Mouse (Mus musculus) lung, embryonic 16.5 days (tissue): Measurements from ENCODE around the gene Clcf1. TPM values are rescaled to one million over a fixed set of nuclear protein-coding genes. Genes with fewer than 3 reads are reported as not detected.

Experiments used
- ATAC-seq: fragments of 200-750 bp; cut with Nextera tagmentation; 2 replicates; pipeline ENCODE4 v1.8.0; 2017; ENCODE audit warnings: low read depth, mild to moderate bottlenecking, moderate library complexity
- H3K27ac ChIP-seq: fragments of 300-500 bp; sonication (generic); 2 replicates; pipeline ENCODE4 v1.5.1; 2014; ENCODE audit warnings: mild to moderate bottlenecking, control low read depth, low read length
- H3K27me3 ChIP-seq: fragments of 300-500 bp; sonication (generic); 2 replicates; pipeline ENCODE4 v1.6.1; 2014; ENCODE audit warnings: low read depth, low read length, mixed read lengths; ENCODE audit not compliant: control insufficient read depth, insufficient read depth
- H3K36me3 ChIP-seq: fragments of 300-500 bp; sonication (generic); 2 replicates; pipeline ENCODE4 v1.6.1; 2014; ENCODE audit warnings: low read length; ENCODE audit not compliant: control insufficient read depth, insufficient read depth
- H3K4me1 ChIP-seq: fragments of 300-500 bp; sonication (generic); replicated peaks from 2 replicates; pipeline ENCODE4 v1.6.1; 2014; ENCODE audit warnings: low read length, mixed read lengths; ENCODE audit not compliant: control insufficient read depth, insufficient read depth
- H3K4me2 ChIP-seq: fragments of 300-500 bp; sonication (generic); 2 replicates; pipeline ENCODE4 v1.6.1; 2014; ENCODE audit warnings: low read depth, low read length, control low read depth
- H3K4me3 ChIP-seq: fragments of 300-500 bp; sonication (generic); 2 replicates; pipeline ENCODE4 v1.5.1; 2014; ENCODE audit warnings: mild to moderate bottlenecking, low read length, control low read depth
- H3K9ac ChIP-seq: fragments of 300-500 bp; sonication (generic); 2 replicates; pipeline ENCODE4 v1.6.1; 2014; ENCODE audit warnings: low read length, control low read depth
- H3K9me3 ChIP-seq: fragments of 300-500 bp; sonication (generic); 2 replicates; pipeline ENCODE4 v1.6.1; 2016; ENCODE audit warnings: low read length; ENCODE audit not compliant: control insufficient read depth
- WGBS: fragments of 180-500 bp; shearing (Covaris S2); extraction: QIAGEN DNeasy Blood & Tissue Kit; methylation state at CpG from one replicate; pipeline ENCODE4 v1.1.7; 2014; 5-methylcytosine and 5-hydroxymethylcytosine counted together
- polyA plus RNA-seq: library from polyadenylated mRNA; unstranded; fragments of >200 nt; fragmentation: Nextera tagmentation; extraction: Ambion mirVana; gene quantifications from 2 replicates; pipeline ENCODE4 v1.2.1, GENCODE M21; 2015

Gene Clcf1
- polyA plus RNA-seq, 1 experiment from 2014 or later: 4.8 TPM

- H3K9me3 ChIP-seq: no peaks in the 10 kb centered on the region
- H3K4me3 ChIP-seq: peak within 1 kb of the TSS; percentile 84
- peak; percentile 85 for ATAC-seq
- peak within 1 kb of the TSS; percentile 76 for H3K27ac ChIP-seq
- H3K9ac ChIP-seq: peak within 1 kb of the TSS; percentile 92
- H3K4me2 ChIP-seq: peak within 1 kb of the TSS; percentile 99
- H3K36me3 ChIP-seq: peaks cover 14% of the 10 kb centered on the region
- WGBS: under 1% methylated on average over 34 of the region's 34 CpGs
- peaks cover 20% of the 10 kb centered on the region for H3K4me1 ChIP-seq
- peaks cover 4% of the 10 kb centered on the region; the same call in 1 of the 2 replicates for H3K27me3 ChIP-seq
These were observed 12.6 kb upstream of the Clcf1 start, which contains the start of gene Rad9a for GRCm38 (mm10) chr19:4201291-4201909. Gene Rad9a (minus strand): TSS chr19:4201662.

GRCm38 (mm10) chr19:4202149-4202548 lies 11.9 kb upstream of the Clcf1 start:
- 23% methylated on average over 7 of the region's 7 CpGs for WGBS
- no peak for ATAC-seq

GRCm38 (mm10) chr19:4203148-4203547 lies 10.9 kb upstream of the Clcf1 start:
- Histone ChIP-seq H3K4me2 (no peak overlapping the region), H3K27ac (peak overlapping the region; percentile 66; the same call in 1 of the 2 replicates), H3K36me3 (peaks cover 4% of the 10 kb centered on the region; the same call in 1 of the 2 replicates), H3K4me3 (no peak overlapping the region), H3K9me3 (no peaks in the 10 kb centered on the region), H3K9ac (0 out of 2 replicates have a peak overlapping the region, but pooled peaks have one; percentile 11), H3K4me1 (peaks cover 20% of the 10 kb centered on the region), H3K27me3 (peaks cover 6% of the 10 kb centered on the region)
- 64% methylated on average over 3 of the region's 3 CpGs for WGBS
- no peak for ATAC-seq

More at GRCm38 (mm10) chr19:4202149-4202548, 11.9 kb upstream of the Clcf1 start:
- peak overlapping the region; percentile 45; the same call in 1 of the 2 replicates for H3K27ac ChIP-seq
- H3K36me3 ChIP-seq: peaks cover 9% of the 10 kb centered on the region
- H3K4me2 ChIP-seq: peak overlapping the region; percentile 99
- H3K4me3 ChIP-seq: peak overlapping the region; percentile 84
- peaks cover 20% of the 10 kb centered on the region for H3K4me1 ChIP-seq
- H3K9me3 ChIP-seq: no peaks in the 10 kb centered on the region
- H3K9ac ChIP-seq: peak overlapping the region; percentile 86
- peaks cover 6% of the 10 kb centered on the region for H3K27me3 ChIP-seq

- Histone ChIP-seq H3K27me3 (peaks cover 6% of the 10 kb centered on the region), H3K4me3 (no peak overlapping the region), H3K9me3 (no peaks in the 10 kb centered on the region), H3K4me1 (peaks cover 20% of the 10 kb centered on the region), H3K27ac (peak overlapping the region; percentile 66), H3K36me3 (peaks cover 4% of the 10 kb centered on the region; the same call in 1 of the 2 replicates), H3K9ac (no peak overlapping the region), H3K4me2 (no peak overlapping the region)
- no peak for ATAC-seq
- whole genome bisulfite sequencing: 57% methylated on average over 13 of the region's 13 CpGs
These were observed 10.3 kb upstream of the Clcf1 start for GRCm38 (mm10) chr19:4203604-4204326.

- H3K4me2 ChIP-seq: no peak overlapping the region
- no peak overlapping the region for H3K27ac ChIP-seq
- H3K9me3 ChIP-seq: no peaks in the 10 kb centered on the region
- no peak for ATAC-seq
- H3K27me3 ChIP-seq: peaks cover 6% of the 10 kb centered on the region
- no peak overlapping the region for H3K4me3 ChIP-seq
- peaks cover 20% of the 10 kb centered on the region for H3K4me1 ChIP-seq
- H3K36me3 ChIP-seq: no peaks in the 10 kb centered on the region
- no peak overlapping the region for H3K9ac ChIP-seq
- 51% methylated on average over 4 of the region's 4 CpGs for WGBS
These were observed 9.1 kb upstream of the Clcf1 start for GRCm38 (mm10) chr19:4204889-4205288.

GRCm38 (mm10) chr19:4206971-4207370 lies 7.1 kb upstream of the Clcf1 start:
- Histone ChIP-seq H3K4me2 (no peak overlapping the region), H3K36me3 (no peaks in the 10 kb centered on the region), H3K4me3 (no peak overlapping the region), H3K27me3 (peaks cover 6% of the 10 kb centered on the region), H3K4me1 (peaks cover 10% of the 10 kb centered on the region), H3K9me3 (no peaks in the 10 kb centered on the region), H3K9ac (0 out of 2 replicates have a peak overlapping the region, but pooled peaks have one; percentile 13), H3K27ac (no peak overlapping the region)
- peak; percentile 71; the same call in 1 of the 2 replicates for ATAC-seq
- WGBS: 0% methylated on average over 2 of the region's 2 CpGs

- Histone ChIP-seq H3K27ac (no peak overlapping the region), H3K4me2 (no peak overlapping the region), H3K9ac (no peak overlapping the region), H3K9me3 (no peaks in the 10 kb centered on the region), H3K4me3 (no peak overlapping the region), H3K36me3 (no peaks in the 10 kb centered on the region), H3K4me1 (peaks cover 14% of the 10 kb centered on the region), H3K27me3 (peaks cover 6% of the 10 kb centered on the region)
- ATAC-seq: no peak
- 57% methylated on average over 5 of the region's 5 CpGs for WGBS
These were observed 5.5 kb upstream of the Clcf1 start for GRCm38 (mm10) chr19:4208563-4208962.

- Histone ChIP-seq H3K27ac (no peak overlapping the region), H3K4me3 (no peak overlapping the region), H3K9me3 (no peaks in the 10 kb centered on the region), H3K4me1 (peaks cover 32% of the 10 kb centered on the region), H3K36me3 (no peaks in the 10 kb centered on the region), H3K27me3 (no peaks in the 10 kb centered on the region), H3K4me2 (no peak overlapping the region), H3K9ac (no peak overlapping the region)
- WGBS: 47% methylated on average over 4 of the region's 4 CpGs
- ATAC-seq: no peak
These were observed 2.0 kb upstream of the Clcf1 start for GRCm38 (mm10) chr19:4211891-4212588.

- Histone ChIP-seq H3K4me1 (peaks cover 40% of the 10 kb centered on the region), H3K9me3 (no peaks in the 10 kb centered on the region), H3K36me3 (no peaks in the 10 kb centered on the region), H3K27ac (peak overlapping the region; percentile 96), H3K9ac (peak overlapping the region; percentile 92), H3K27me3 (no peaks in the 10 kb centered on the region), H3K4me2 (peak overlapping the region; percentile 94), H3K4me3 (peak overlapping the region; percentile 80)
- peak; percentile 11; the same call in 1 of the 2 replicates for ATAC-seq
- WGBS: 10% methylated on average over 9 of the region's 9 CpGs
These were observed 489 bp upstream of the Clcf1 start for GRCm38 (mm10) chr19:4213524-4213974.
